Mouse (Mus musculus) ES-Bruce4 (cell line): Measurements from ENCODE around the gene Rnasel.

ENCODE experiments used
- CTCF ChIP-seq: IDR thresholded peaks from one replicate; pipeline ENCODE4 v1.8.1; 2011; ENCODE audit warnings: low read depth, low read length
- EP300 ChIP-seq: IDR thresholded peaks from 2 replicates; pipeline ENCODE4 v1.6.1; 2011; ENCODE audit warnings: low read depth, low read length; ENCODE audit not compliant: insufficient read depth
- POLR2A ChIP-seq: IDR thresholded peaks from one replicate; pipeline ENCODE4 v1.8.1; 2011; ENCODE audit warnings: low read length; ENCODE audit not compliant: insufficient read depth

DNA sequence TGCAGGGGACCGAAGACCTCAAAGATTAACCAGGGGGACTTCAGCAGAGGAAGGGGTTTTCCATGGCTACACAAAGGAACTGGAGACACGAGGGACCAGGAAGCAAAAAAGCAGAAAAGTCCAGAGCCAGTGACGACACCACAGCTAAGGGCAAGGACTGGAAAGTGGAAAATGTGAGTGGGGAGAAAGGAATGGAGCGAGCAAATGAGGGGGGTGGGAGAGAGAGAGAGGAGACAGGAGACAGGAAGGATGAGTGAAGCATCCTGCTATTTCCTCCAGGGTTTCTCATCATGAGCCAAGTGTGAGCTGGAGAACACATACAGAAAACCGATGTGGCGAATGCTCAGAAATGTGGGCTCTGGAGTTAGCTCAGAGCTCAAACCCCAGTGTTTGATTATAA, 13.1 kb upstream of the Rnasel start:
- no peak for TF ChIP-seq CTCF
- no peak for TF ChIP-seq EP300
- TF ChIP-seq POLR2A, result no peak
